Mouse (Mus musculus) olfactory bulb, adult 2 months (tissue): ENCODE measurements around the gene Trim54. TPM values are rescaled to one million over a fixed set of nuclear protein-coding genes. Genes with fewer than 3 reads are reported as not detected.

ENCODE experiments used
- H3K27ac ChIP-seq: fragments of 200-500 bp; 2 replicates; pipeline ENCODE4 v1.5.1; 2012; ENCODE audit warnings: low read depth, low read length; ENCODE audit not compliant: insufficient read depth
- H3K4me1 ChIP-seq: fragments of 200-500 bp; 2 replicates; pipeline ENCODE4 v1.6.1; 2012; ENCODE audit warnings: low read length; ENCODE audit not compliant: control insufficient read depth, insufficient read depth
- H3K4me3 ChIP-seq: fragments of 200-500 bp; 2 replicates; pipeline ENCODE4 v1.5.1; 2012; ENCODE audit warnings: mild to moderate bottlenecking, low read depth, low read length, moderate library complexity; ENCODE audit not compliant: insufficient read depth
- CTCF ChIP-seq: fragments of 200-500 bp; IDR thresholded peaks from 2 replicates; pipeline ENCODE4 v1.5.1; 2012; ENCODE audit warnings: low read depth, mild to moderate bottlenecking, low read length, moderate library complexity; ENCODE audit not compliant: insufficient read depth
- POLR2A ChIP-seq: fragments of 200-500 bp; IDR thresholded peaks from 2 replicates; pipeline ENCODE4 v1.6.1; 2012; ENCODE audit warnings: mild to moderate bottlenecking, low read depth, low read length, moderate library complexity; ENCODE audit not compliant: insufficient read depth
- WGBS: fragments of 180-500 bp; shearing (Covaris S2); methylation state at CpG from one replicate; pipeline ENCODE4 v1.1.7; 2018; 5-methylcytosine and 5-hydroxymethylcytosine counted together
- polyA plus RNA-seq: library from polyadenylated mRNA; stranded (reverse); fragments of >200 nt; gene quantifications from 2 replicates; pipeline ENCODE4 v1.2.4, GENCODE M21; 2012; ENCODE audit warnings: low replicate concordance; ENCODE audit not compliant: missing spikeins, insufficient read depth, insufficient read length

Gene Trim54
- polyA plus RNA-seq, 1 experiment = not detected

DNA sequence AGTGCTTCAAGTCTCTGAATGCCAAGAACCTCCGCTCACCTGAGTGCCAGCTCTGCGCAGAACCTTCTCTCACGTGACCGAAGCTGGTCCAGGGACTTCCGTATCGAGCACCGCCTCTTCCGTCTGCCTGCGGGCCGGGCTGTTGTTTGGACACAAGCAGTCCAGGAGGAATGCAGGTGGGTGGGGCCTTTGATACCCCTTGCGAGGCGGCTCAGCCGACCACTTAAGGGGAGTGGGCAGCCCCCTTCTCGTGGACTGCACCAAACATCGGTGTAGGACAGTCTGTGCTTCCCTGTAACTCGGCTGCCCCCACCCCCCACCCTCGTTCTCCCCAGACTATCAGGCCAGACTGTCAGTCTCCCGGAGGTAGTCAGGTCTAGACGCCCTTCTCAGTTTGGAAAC lies 37.6 kb downstream of the Trim54 start, which contains the start of gene Mpv17:
Gene Mpv17, minus strand, starts transcription at position 100 of the 402 bp plus-strand sequence.
- 0 out of 2 replicates have a peak within 1 kb of the TSS, but pooled peaks have one; percentile 10 for H3K27ac ChIP-seq
- WGBS = 0% methylated on average over 19 of the region's 19 CpGs

DNA sequence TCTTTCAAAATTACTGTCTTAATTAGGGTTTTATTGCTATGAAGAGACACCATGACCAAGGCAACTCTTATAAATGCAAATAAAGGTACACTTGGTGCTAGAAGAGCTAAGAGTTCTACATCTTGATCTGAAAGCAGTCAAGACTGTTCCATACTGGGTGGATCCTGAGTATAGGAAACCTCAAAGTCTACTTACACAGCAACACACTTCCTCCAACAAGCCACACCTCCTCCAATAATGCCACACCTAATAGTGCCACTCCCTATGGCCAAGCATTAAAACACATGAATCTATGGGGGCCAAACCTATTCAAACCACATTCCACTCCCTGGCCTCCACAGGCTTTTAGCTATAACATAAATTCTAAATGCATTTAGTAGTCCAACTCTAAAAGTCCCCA lies 46.0 kb downstream of the Trim54 start:
- no peak overlapping the region for H3K4me3 ChIP-seq
- TF ChIP-seq CTCF = no peak
- no peak for TF ChIP-seq POLR2A
- H3K27ac ChIP-seq = no peak overlapping the region
- H3K4me1 ChIP-seq = no peaks in the 10 kb centered on the region

More for the DNA sequence above, 37.6 kb downstream of the Trim54 start, which contains the start of gene Mpv17:
- Histone ChIP-seq H3K4me3 (peak within 1 kb of the TSS; percentile 64), H3K4me1 (peaks cover 5% of the 10 kb centered on the region)
- peak; percentile 77 for TF ChIP-seq POLR2A
- TF ChIP-seq CTCF = no peak

DNA sequence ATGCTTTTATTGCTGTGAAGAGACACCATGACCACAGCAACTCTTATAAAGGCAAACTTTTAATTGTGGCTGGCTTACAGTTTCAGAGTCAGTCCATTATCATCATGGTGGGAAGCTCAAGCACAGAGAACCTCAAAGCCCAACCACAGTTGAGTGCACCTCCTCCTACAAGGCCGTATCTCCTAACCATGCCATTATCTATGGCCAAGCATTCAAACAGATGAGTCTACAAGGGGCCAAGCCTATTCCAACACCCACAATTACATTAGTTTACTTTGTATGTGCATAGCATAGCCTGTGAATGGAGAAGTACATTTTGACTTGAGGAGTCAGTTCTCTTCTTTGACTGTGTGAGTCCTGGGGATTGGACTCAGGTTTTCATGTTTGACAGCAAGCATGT lies 48.4 kb downstream of the Trim54 start:
- no peak overlapping the region for H3K4me3 ChIP-seq
- WGBS = 89% methylated on average over 1 of the region's 1 CpGs
- no peak for TF ChIP-seq CTCF
- no peak for TF ChIP-seq POLR2A

DNA sequence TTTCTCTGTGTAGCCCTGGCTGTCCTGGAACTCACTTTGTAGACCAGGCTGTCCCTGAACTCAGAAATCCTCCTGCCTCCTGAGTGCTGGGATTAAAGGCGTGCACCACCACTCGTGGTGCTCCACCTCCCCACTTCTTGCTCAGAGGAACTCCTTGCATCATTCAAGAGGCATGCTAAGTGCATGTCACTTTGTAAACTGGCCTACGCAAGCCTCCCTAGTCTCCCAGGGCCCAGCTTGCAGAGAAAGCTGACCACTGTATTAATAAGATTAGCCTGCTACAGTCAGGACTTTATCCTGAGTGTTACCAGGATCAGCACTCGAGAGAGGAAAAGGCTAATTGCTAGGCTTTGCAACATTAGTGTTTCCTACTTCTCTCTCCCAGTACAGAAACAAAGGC lies 52.1 kb downstream of the Trim54 start:
- Histone ChIP-seq H3K4me1 (no peaks in the 10 kb centered on the region), H3K4me3 (no peak overlapping the region), H3K27ac (no peak overlapping the region)
- WGBS = 91% methylated on average over 4 of the region's 4 CpGs
- no peak for TF ChIP-seq POLR2A
- no peak for TF ChIP-seq CTCF

More for the DNA sequence above, 48.4 kb downstream of the Trim54 start:
- Histone ChIP-seq H3K27ac (no peak overlapping the region), H3K4me1 (no peaks in the 10 kb centered on the region)

- no peak overlapping the region for H3K27ac ChIP-seq
- 0 out of 2 replicates have a peak, but pooled peaks cover 3% of the 10 kb centered on the region for H3K4me1 ChIP-seq
- peak overlapping the region; percentile 70 for H3K4me3 ChIP-seq
- no peak for TF ChIP-seq CTCF
- 0% methylated on average over 25 of the region's 25 CpGs for WGBS
Measured at GRCm38 (mm10) chr5:31179301-31179765, 62.8 kb downstream of the Trim54 start.

DNA sequence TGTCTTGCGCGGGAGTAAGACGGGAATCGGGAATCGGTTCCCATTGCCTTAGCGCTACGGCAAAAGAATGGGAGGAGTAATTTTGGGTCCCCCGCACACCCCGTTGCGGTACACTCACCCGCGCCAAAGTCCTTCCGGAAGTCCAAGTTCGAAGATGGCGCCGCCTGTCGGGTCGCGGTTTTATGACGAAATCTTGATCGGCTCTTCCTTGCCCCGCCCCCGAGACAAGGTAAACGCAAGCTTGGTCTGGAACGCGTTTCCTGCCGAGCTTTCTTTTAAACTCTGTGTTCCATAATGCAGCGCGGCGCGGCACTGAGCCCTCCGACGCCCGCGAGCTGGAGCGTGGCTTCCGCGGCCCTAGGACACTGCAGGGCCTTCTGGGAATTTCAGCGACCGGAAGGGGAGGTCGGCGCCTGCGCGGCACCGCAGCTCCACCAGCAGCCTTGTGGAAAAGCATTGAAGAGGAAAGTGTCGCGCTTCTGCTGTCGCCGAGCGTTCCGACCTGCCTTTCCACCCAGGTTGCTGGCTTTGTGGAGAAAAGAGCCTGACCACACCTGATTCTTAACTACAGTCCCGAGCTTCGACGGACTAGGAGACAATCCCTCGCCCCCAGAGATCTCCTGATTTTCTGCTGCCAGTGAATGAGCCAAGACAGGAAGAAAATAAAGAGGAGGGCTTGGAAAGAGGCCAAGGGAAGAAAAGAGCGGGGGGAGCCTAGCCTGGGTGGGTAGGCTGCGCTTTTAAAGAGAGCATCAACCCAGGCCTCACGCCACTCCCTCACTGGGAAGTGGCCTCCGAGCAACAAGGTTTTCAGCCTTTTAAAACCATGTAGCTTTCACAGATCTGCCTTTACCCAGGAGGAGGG lies 63.5 kb downstream of the Trim54 start, which contains the start of the genes Gm29609 and Gtf3c2:
Gene Gm29609, minus strand, starts transcription at position 146 of the 865 bp plus-strand sequence.
Gene Gtf3c2, minus strand, starts transcription at position 379 of the 865 bp plus-strand sequence.
- Histone ChIP-seq H3K27ac (peak within 1 kb of the TSS; percentile 88), H3K4me3 (peak within 1 kb of the TSS; percentile 70), H3K4me1 (0 out of 2 replicates have a peak, but pooled peaks cover 3% of the 10 kb centered on the region)
- WGBS = under 1% methylated on average over 59 of the region's 59 CpGs
- TF ChIP-seq POLR2A (peak; percentile 75; the same call in 1 of the 2 replicates), CTCF (no peak)

- TF ChIP-seq CTCF (no peak), POLR2A (no peak)
- Histone ChIP-seq H3K27ac (no peak overlapping the region), H3K4me1 (0 out of 2 replicates have a peak, but pooled peaks cover 3% of the 10 kb centered on the region), H3K4me3 (no peak overlapping the region)
- WGBS = 94% methylated on average over 9 of the region's 9 CpGs
Measured at GRCm38 (mm10) chr5:31181183-31181770, 64.8 kb downstream of the Trim54 start.

DNA sequence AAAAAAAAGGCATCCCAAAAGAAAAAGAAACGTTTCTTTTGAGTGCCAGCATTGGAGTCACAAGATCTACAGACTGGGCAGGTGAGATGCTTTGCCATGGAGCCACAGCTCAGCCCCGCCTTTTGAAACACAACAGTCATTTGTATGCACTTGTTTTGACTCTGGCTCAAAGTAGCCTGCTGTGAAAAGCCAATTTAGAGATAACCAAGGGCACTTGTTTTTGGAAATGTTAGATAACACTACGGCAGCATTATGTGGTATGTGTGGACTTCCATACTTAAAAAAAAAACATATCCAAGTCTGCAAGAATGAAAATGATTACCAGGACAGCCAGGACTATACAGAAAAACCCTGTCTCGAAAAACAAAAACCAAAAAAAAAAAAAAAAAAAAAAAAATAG lies 67.2 kb downstream of the Trim54 start:
- 0 out of 2 replicates have a peak, but pooled peaks cover 3% of the 10 kb centered on the region for H3K4me1 ChIP-seq
- 61% methylated on average over 4 of the region's 4 CpGs for WGBS
- TF ChIP-seq POLR2A = no peak
- H3K27ac ChIP-seq = no peak overlapping the region
- H3K4me3 ChIP-seq = no peak overlapping the region

Other genes starting within 250 kb of the Trim54 start
- gene Tmem214, start 248.7 kb upstream of the Trim54 start, polyA plus RNA-seq = not detected in 2 replicates
- not detected in 2 replicates for gene Agbl5, start 228.0 kb upstream of the Trim54 start, polyA plus RNA-seq
- not detected in 2 replicates for gene Ost4, start 208.9 kb upstream of the Trim54 start, polyA plus RNA-seq
- not detected in 2 replicates for gene Emilin1, start 203.3 kb upstream of the Trim54 start, polyA plus RNA-seq
- not detected in 2 replicates for gene Khk, start 195.3 kb upstream of the Trim54 start, polyA plus RNA-seq
- not detected in 2 replicates for gene Cgref1, start 171.1 kb upstream of the Trim54 start, polyA plus RNA-seq
- gene Preb, start 156.4 kb upstream of the Trim54 start, polyA plus RNA-seq = not detected in 2 replicates
- gene Tcf23, start 148.1 kb upstream of the Trim54 start, polyA plus RNA-seq = not detected in 2 replicates
- gene Atraid, start 68.4 kb upstream of the Trim54 start, polyA plus RNA-seq = not detected in 2 replicates
- gene Slc5a6, start 67.8 kb upstream of the Trim54 start, polyA plus RNA-seq = not detected in 2 replicates
- not detected in 2 replicates for gene Cad, start 61.9 kb upstream of the Trim54 start, polyA plus RNA-seq
- gene Dnajc5g, start 10.4 kb upstream of the Trim54 start, polyA plus RNA-seq = not detected in 2 replicates
- gene Slc30a3, start 8.5 kb upstream of the Trim54 start, polyA plus RNA-seq = not detected in 2 replicates
- gene Ucn, start 22.1 kb downstream of the Trim54 start, polyA plus RNA-seq = not detected in 2 replicates
- gene Mpv17, start 37.5 kb downstream of the Trim54 start, polyA plus RNA-seq = not detected in 2 replicates
- not detected in 2 replicates for gene Gm29609, start 63.2 kb downstream of the Trim54 start, polyA plus RNA-seq
- gene Gtf3c2, start 63.4 kb downstream of the Trim54 start, polyA plus RNA-seq = not detected in 2 replicates
- gene Snx17, start 76.5 kb downstream of the Trim54 start, polyA plus RNA-seq = not detected in 2 replicates
- not detected in 2 replicates for gene Eif2b4, start 76.7 kb downstream of the Trim54 start, polyA plus RNA-seq
- gene Zfp513, start 85.6 kb downstream of the Trim54 start, polyA plus RNA-seq = not detected in 2 replicates
- gene Ppm1g, start 104.0 kb downstream of the Trim54 start, polyA plus RNA-seq = not detected in 2 replicates
- gene Nrbp1, start 124.2 kb downstream of the Trim54 start, polyA plus RNA-seq = 272 TPM in 1 of 2 replicates, not detected in the other
- gene Gm9970, start 124.5 kb downstream of the Trim54 start, polyA plus RNA-seq = not detected in 2 replicates
- gene Krtcap3, start 135.0 kb downstream of the Trim54 start, polyA plus RNA-seq = not detected in 2 replicates
- gene Ift172, start 174.4 kb downstream of the Trim54 start, polyA plus RNA-seq = not detected in 2 replicates
- not detected in 2 replicates for gene Fndc4, start 179.4 kb downstream of the Trim54 start, polyA plus RNA-seq
- not detected in 2 replicates for gene Gckr, start 180.7 kb downstream of the Trim54 start, polyA plus RNA-seq